Mouse (Mus musculus): ENCODE measurements around the gene C1qtnf12. TPM values are rescaled to one million over a fixed set of nuclear protein-coding genes. Genes with fewer than 3 reads are reported as not detected.

C1qtnf12 gene
- polyA plus RNA-seq, 1 experiment: 31.6 TPM

DNA sequence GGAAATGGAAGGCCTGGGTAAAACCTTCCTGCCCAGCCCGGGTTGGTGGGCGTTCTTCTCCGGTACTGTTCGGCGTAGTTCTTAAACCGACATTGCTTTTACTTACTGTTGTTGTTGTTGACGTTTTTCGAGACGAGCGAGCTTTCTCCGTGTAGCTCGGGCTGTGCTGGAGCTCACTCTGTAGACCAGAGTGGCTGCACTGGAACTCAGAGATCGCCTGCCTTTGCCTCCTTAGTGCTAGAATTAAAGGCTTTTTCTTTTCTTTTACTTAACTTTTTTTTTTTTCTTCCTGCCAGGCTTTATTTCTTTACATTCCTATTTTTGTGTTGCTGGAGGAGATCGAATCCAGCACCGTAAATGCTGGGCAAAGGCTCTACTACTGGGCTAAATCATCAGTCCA lies 31.5 kb downstream of the C1qtnf12 start:
- TF ChIP-seq CTCF (IDR thresholded peaks at IDR 0.05; ENCODE audit: control insufficient read depth, insufficient read depth, insufficient replicate concordance, low read depth, low read length): no peak
- no peak for TF ChIP-seq POLR2A (IDR thresholded peaks at IDR 0.05; ENCODE audit: control insufficient read depth, low read depth, low read length)
- peak overlapping the region; percentile 94 for H3K27ac ChIP-seq (ENCODE audit: control insufficient read depth, insufficient read depth, low read depth, low read length)
- H3K27me3 ChIP-seq (ENCODE audit: control insufficient read depth, insufficient read depth, low read length): no peaks in the 10 kb centered on the region
- H3K4me3 ChIP-seq (ENCODE audit: control insufficient read depth, low read depth, low read length): peak overlapping the region; percentile 91
- no peaks in the 10 kb centered on the region; the same call in 1 of the 2 replicates for H3K36me3 ChIP-seq (ENCODE audit: control insufficient read depth, insufficient read depth, low read length)
- H3K4me1 ChIP-seq (ENCODE audit: control insufficient read depth, insufficient read depth, low read length): peaks cover 10% of the 10 kb centered on the region

DNA sequence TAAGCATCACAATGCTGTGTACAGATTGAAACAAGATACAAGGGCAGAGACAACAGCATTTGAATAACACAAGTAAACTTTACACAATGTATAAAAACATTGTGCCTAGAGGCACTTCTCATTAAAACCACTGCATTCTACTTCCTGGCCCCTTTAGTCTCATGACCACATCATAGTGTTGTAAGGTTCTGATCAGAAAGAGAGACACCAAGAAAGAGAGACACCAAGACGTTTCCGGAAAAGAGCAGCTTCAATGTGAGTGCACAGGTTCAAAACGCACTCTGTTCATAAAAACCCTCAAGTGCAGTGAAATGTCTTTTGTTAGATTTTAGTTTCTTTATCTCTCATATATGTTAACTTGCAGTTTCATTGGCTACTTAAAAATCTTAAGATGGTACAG lies 42.0 kb downstream of the C1qtnf12 start:
- no peak for TF ChIP-seq CTCF (IDR thresholded peaks at IDR 0.05; ENCODE audit: control insufficient read depth, insufficient read depth, insufficient replicate concordance, low read depth, low read length)
- TF ChIP-seq POLR2A (IDR thresholded peaks at IDR 0.05; ENCODE audit: control insufficient read depth, low read depth, low read length): no peak
- no peak overlapping the region for H3K4me3 ChIP-seq (ENCODE audit: control insufficient read depth, low read depth, low read length)
- H3K4me1 ChIP-seq (ENCODE audit: control insufficient read depth, insufficient read depth, low read length): no peaks in the 10 kb centered on the region
- H3K36me3 ChIP-seq (ENCODE audit: control insufficient read depth, insufficient read depth, low read length): peaks cover 4% of the 10 kb centered on the region
- H3K27me3 ChIP-seq (ENCODE audit: control insufficient read depth, insufficient read depth, low read length): no peaks in the 10 kb centered on the region
- no peak overlapping the region for H3K27ac ChIP-seq (ENCODE audit: control insufficient read depth, insufficient read depth, low read depth, low read length)

DNA sequence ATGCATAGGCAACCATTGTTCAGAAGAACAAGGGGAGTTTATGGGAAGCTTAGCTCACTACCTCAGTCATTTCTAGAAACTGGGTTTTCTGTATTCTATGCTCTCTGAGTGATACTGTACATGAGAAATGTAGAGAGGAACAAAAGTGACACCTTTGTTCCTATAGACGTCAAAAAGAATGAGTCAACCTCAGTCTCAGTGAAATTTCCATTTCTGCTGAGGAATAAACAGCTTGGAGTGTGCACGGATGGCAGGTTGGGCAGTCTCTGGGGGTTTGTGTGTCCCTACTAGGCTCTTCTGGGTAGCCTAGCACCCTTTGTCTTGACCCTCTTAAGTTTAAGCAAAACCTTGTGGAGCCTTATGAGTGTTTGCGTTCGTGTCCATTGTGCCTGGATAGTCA lies 46.3 kb downstream of the C1qtnf12 start:
- Histone ChIP-seq H3K4me1 (ENCODE audit: control insufficient read depth, insufficient read depth, low read length) (no peaks in the 10 kb centered on the region), H3K4me3 (ENCODE audit: control insufficient read depth, low read depth, low read length) (no peak overlapping the region), H3K27ac (ENCODE audit: control insufficient read depth, insufficient read depth, low read depth, low read length) (no peak overlapping the region), H3K27me3 (ENCODE audit: control insufficient read depth, insufficient read depth, low read length) (no peaks in the 10 kb centered on the region), H3K36me3 (ENCODE audit: control insufficient read depth, insufficient read depth, low read length) (peaks cover 6% of the 10 kb centered on the region)
- no peak for TF ChIP-seq CTCF (IDR thresholded peaks at IDR 0.05; ENCODE audit: control insufficient read depth, insufficient read depth, insufficient replicate concordance, low read depth, low read length)
- TF ChIP-seq POLR2A (IDR thresholded peaks at IDR 0.05; ENCODE audit: control insufficient read depth, low read depth, low read length): no peak

DNA sequence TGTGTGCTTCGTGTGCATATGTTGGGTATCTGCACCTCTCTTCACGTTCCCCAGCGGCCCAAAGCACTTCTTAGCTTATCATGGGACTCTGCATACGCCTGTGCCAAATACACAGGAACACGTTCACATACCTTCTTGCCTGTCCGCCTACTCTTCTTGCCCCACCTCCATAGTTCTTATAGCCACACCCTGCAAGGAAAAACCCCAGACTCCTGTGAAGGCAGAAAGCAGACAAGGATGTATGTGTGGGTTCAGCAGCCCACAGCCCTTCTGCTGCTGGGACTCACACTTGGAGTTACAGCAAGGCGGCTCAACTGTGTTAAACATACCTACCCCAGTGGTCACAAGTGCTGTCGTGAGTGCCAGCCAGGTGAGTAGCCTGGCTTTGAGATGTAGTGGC lies 51.5 kb downstream of the C1qtnf12 start, which contains the start of gene Tnfrsf4:
Tnfrsf4 (plus strand) TSS at position 207 of the 400 bp plus-strand sequence.
- TF ChIP-seq POLR2A (IDR thresholded peaks at IDR 0.05; ENCODE audit: control insufficient read depth, low read depth, low read length): no peak
- TF ChIP-seq CTCF (IDR thresholded peaks at IDR 0.05; ENCODE audit: control insufficient read depth, insufficient read depth, insufficient replicate concordance, low read depth, low read length): no peak
- Histone ChIP-seq H3K27me3 (ENCODE audit: control insufficient read depth, insufficient read depth, low read length) (no peaks in the 10 kb centered on the region), H3K27ac (ENCODE audit: control insufficient read depth, insufficient read depth, low read depth, low read length) (no peak within 1 kb of the TSS), H3K4me3 (ENCODE audit: control insufficient read depth, low read depth, low read length) (no peak within 1 kb of the TSS), H3K4me1 (ENCODE audit: control insufficient read depth, insufficient read depth, low read length) (no peaks in the 10 kb centered on the region), H3K36me3 (ENCODE audit: control insufficient read depth, insufficient read depth, low read length) (peaks cover 3% of the 10 kb centered on the region; the same call in 1 of the 2 replicates)

DNA sequence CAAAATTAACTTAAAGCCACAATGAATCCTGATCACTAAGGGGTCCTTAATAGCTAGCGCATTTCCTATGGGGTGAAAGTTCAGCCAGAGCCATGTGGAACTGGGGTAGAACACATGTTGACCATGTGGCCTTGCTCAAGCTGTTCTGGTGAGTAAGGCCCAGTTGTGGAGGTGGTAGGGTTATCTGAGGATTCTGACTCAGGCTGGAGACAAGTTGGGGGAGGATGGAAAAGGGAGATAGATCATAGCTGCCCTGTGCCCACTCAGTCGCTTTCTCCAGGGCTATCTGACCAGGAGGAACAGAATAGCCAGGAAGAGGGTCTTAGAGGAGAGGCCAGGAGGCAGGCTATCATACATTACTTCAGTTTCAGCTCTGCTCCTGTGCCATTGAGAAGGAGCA lies 52.3 kb downstream of the C1qtnf12 start:
- Histone ChIP-seq H3K27ac (ENCODE audit: control insufficient read depth, insufficient read depth, low read depth, low read length) (no peak overlapping the region), H3K4me1 (ENCODE audit: control insufficient read depth, insufficient read depth, low read length) (no peaks in the 10 kb centered on the region), H3K27me3 (ENCODE audit: control insufficient read depth, insufficient read depth, low read length) (no peaks in the 10 kb centered on the region), H3K4me3 (ENCODE audit: control insufficient read depth, low read depth, low read length) (no peak overlapping the region), H3K36me3 (ENCODE audit: control insufficient read depth, insufficient read depth, low read length) (0 out of 2 replicates have a peak, but pooled peaks cover 2% of the 10 kb centered on the region)
- no peak for TF ChIP-seq CTCF (IDR thresholded peaks at IDR 0.05; ENCODE audit: control insufficient read depth, insufficient read depth, insufficient replicate concordance, low read depth, low read length)
- no peak for TF ChIP-seq POLR2A (IDR thresholded peaks at IDR 0.05; ENCODE audit: control insufficient read depth, low read depth, low read length)

Other genes with a start within 250 kb of the C1qtnf12 start
- 1.5 and 1.8 TPM in 2 replicates for gene Tmem240, start 227.5 kb upstream of the C1qtnf12 start, polyA plus RNA-seq (2012; rRNA removed)
- 18.7 and 23.4 TPM in 2 replicates for gene Atad3a, start 201.2 kb upstream of the C1qtnf12 start, polyA plus RNA-seq (2012; rRNA removed)
- 5.5 and 5.6 TPM in 2 replicates for gene Vwa1, start 187.6 kb upstream of the C1qtnf12 start, polyA plus RNA-seq (2012; rRNA removed)
- gene Tmem88b, start 176.4 kb upstream of the C1qtnf12 start, polyA plus RNA-seq (2012; rRNA removed): 1.0 TPM in 2 replicates
- 0.08 and 0.27 TPM in 2 replicates for gene Ankrd65, start 171.9 kb upstream of the C1qtnf12 start, polyA plus RNA-seq (2012; rRNA removed)
- 134 and 144 TPM in 2 replicates for gene Mrpl20, start 159.4 kb upstream of the C1qtnf12 start, polyA plus RNA-seq (2012; rRNA removed)
- gene Ccnl2, start 149.8 kb upstream of the C1qtnf12 start, polyA plus RNA-seq (2012; rRNA removed): 35.4 and 38.4 TPM in 2 replicates
- 108 and 116 TPM in 2 replicates for gene Aurkaip1, start 131.0 kb upstream of the C1qtnf12 start, polyA plus RNA-seq (2012; rRNA removed)
- gene Mxra8, start 122.6 kb upstream of the C1qtnf12 start, polyA plus RNA-seq (2012; rRNA removed): 114 and 149 TPM in 2 replicates
- gene Dvl1, start 114.9 kb upstream of the C1qtnf12 start, polyA plus RNA-seq (2012; rRNA removed): 132 and 135 TPM in 2 replicates
- gene Tas1r3, start 99.0 kb upstream of the C1qtnf12 start, polyA plus RNA-seq (2012; rRNA removed): 1.9 and 2.3 TPM in 2 replicates
- 223 and 230 TPM in 2 replicates for gene Cptp, start 92.9 kb upstream of the C1qtnf12 start, polyA plus RNA-seq (2012; rRNA removed)
- gene Ints11, start 92.8 kb upstream of the C1qtnf12 start, polyA plus RNA-seq (2012; rRNA removed): 19.9 and 21.7 TPM in 2 replicates
- 20.3 and 23.5 TPM in 2 replicates for gene Pusl1, start 70.5 kb upstream of the C1qtnf12 start, polyA plus RNA-seq (2012; rRNA removed)
- 9.0 and 11.3 TPM in 2 replicates for gene Acap3, start 70.5 kb upstream of the C1qtnf12 start, polyA plus RNA-seq (2012; rRNA removed)
- gene Ube2j2, start 18.5 kb upstream of the C1qtnf12 start, polyA plus RNA-seq (2012; rRNA removed): 80.7 and 95.4 TPM in 2 replicates
- 2.4 and 2.5 TPM in 2 replicates for gene B3galt6, start 30.3 kb downstream of the C1qtnf12 start, polyA plus RNA-seq (2012; rRNA removed)
- 47.6 and 50.5 TPM in 2 replicates for gene Sdf4, start 30.6 kb downstream of the C1qtnf12 start, polyA plus RNA-seq (2012; rRNA removed)
- 2.8 and 3.4 TPM in 2 replicates for gene Tnfrsf4, start 51.5 kb downstream of the C1qtnf12 start, polyA plus RNA-seq (2012; rRNA removed)
- gene Tnfrsf18, start 63.8 kb downstream of the C1qtnf12 start, polyA plus RNA-seq (2012; rRNA removed): not detected in 2 replicates
- 641 and 673 TPM in 2 replicates for gene Ttll10, start 97.1 kb downstream of the C1qtnf12 start, polyA plus RNA-seq (2012; rRNA removed)
- gene 9430015G10Rik, start 147.7 kb downstream of the C1qtnf12 start, polyA plus RNA-seq (2012; rRNA removed): 104 and 121 TPM in 2 replicates
- 0.72 and 0.85 TPM in 2 replicates for gene Rnf223, start 168.2 kb downstream of the C1qtnf12 start, polyA plus RNA-seq (2012; rRNA removed)
- 8.8 and 9.4 TPM in 2 replicates for gene Agrn, start 235.2 kb downstream of the C1qtnf12 start, polyA plus RNA-seq (2012; rRNA removed)
- gene Isg15, start 238.5 kb downstream of the C1qtnf12 start, polyA plus RNA-seq (2012; rRNA removed): 0.35 and 0.95 TPM in 2 replicates
- 0.06 and 0.24 TPM in 2 replicates for gene AW011738, start 241.0 kb downstream of the C1qtnf12 start, polyA plus RNA-seq (2012; rRNA removed)

Measured in testis, adult 2 months (tissue).